Mouse (Mus musculus): ENCODE measurements at regions not wholly inside any gene's neighbourhood (a gene's known extent, or its start where the extent isn't known, plus 50 kb on each side); places are given as distances from the start of the nearest gene placed in this dataset.

DNA sequence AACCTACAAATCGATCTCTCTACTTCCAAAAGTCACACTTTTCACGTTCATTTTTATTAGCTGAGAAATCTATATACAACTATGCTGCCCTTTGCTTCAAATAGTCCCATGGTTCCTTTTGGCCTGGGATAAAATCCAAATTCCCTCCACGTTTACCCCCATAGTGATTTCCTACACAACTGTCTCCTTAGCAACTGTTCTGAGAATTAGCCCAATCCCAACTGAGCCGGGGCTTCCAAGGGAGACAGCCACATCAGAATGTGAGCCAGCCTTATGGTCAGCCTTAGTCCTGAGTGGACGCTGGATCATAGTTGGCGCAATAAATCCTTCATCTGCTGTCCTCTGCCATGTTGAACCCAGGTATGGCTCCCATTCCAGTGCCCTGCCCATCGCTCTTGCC lies 77.3 kb downstream of the Sox9 start:
- Histone ChIP-seq H3K4me1 (ENCODE audit: control insufficient read depth) (no peaks in the 10 kb centered on the region), H3K4me3 (replicated peaks) (no peak overlapping the region), H3K9me3 (ENCODE audit: control insufficient read depth, low read length) (peaks cover 47% of the 10 kb centered on the region), H3K36me3 (ENCODE audit: control insufficient read depth) (no peaks in the 10 kb centered on the region), H3K27me3 (ENCODE audit: control insufficient read depth) (no peaks in the 10 kb centered on the region)
- TF ChIP-seq GATA1 (IDR thresholded peaks at IDR 0.05; ENCODE audit: low read length) (no peak), TAL1 (IDR thresholded peaks at IDR 0.05; ENCODE audit: low read length) (no peak)

DNA sequence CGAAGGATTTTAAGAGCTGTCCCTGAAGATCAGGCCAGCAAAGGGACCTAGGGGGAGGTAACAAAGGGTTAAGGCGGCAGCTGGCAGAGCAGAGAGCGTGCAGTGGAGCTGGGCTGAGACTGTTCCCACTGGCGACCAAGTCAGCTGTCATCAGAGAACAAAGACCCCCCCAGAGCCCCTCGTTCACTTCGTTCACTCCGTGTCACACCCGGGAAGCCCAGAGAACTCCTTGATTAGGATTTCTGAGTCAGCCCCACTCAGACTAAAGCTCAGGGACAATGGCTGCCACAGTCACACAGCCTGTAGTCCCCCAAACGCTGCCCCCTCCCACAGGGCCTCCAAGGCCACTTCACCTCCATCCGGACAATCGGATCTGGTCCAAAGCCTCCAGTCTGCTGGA lies 78.8 kb downstream of the Sox9 start:
- TF ChIP-seq GATA1 (IDR thresholded peaks at IDR 0.05; ENCODE audit: low read length) (no peak), TAL1 (IDR thresholded peaks at IDR 0.05; ENCODE audit: low read length) (no peak)
- Histone ChIP-seq H3K27me3 (ENCODE audit: control insufficient read depth) (no peaks in the 10 kb centered on the region), H3K4me1 (ENCODE audit: control insufficient read depth) (no peaks in the 10 kb centered on the region), H3K36me3 (ENCODE audit: control insufficient read depth) (no peaks in the 10 kb centered on the region), H3K4me3 (replicated peaks) (no peak overlapping the region), H3K9me3 (ENCODE audit: control insufficient read depth, low read length) (peaks cover 44% of the 10 kb centered on the region)

DNA sequence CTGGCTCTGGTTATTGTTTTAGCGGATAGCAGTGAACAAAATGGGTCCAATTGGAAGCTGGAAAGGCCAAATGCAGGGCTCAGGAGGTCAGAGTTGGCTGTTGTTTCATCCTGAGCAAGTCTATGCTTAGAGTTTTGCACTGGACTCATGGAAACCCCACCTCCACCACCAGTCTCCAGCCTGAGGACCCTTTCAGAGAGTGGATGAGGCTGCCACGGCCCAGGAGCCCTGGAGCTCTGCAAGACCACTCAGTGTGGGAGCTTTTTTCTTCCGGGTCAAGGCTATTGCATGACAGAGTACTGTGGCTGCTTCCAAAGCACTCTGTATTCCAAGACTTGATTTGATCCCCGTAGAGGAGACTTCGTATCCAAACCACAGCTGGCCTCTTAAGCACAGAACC lies 79.2 kb downstream of the Sox9 start:
- Histone ChIP-seq H3K9me3 (ENCODE audit: control insufficient read depth, low read length) (peaks cover 42% of the 10 kb centered on the region), H3K4me3 (replicated peaks) (no peak overlapping the region), H3K36me3 (ENCODE audit: control insufficient read depth) (no peaks in the 10 kb centered on the region), H3K4me1 (ENCODE audit: control insufficient read depth) (no peaks in the 10 kb centered on the region), H3K27me3 (ENCODE audit: control insufficient read depth) (no peaks in the 10 kb centered on the region)
- no peak for TF ChIP-seq TAL1 (IDR thresholded peaks at IDR 0.05; ENCODE audit: low read length)
- TF ChIP-seq GATA1 (IDR thresholded peaks at IDR 0.05; ENCODE audit: low read length): no peak

DNA sequence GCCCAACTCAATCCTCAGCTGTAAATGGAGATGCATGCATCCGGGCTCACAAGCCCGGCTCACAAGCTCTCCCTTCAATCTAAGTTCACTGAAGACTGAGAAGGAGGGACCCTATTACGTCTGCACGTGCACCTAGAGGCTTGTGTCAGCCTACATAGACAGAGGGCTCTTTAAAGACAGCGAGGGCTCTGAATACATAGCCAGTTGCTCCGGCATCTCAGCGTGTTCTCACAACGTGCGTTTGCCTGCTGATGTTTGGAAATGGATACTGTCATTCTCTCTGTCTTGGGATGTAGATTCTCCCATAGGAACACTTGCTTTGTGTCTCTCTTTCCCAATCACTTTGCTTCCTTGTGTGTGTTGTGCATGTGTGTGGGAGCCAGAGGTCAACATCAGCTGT lies 83.8 kb downstream of the Sox9 start:
- Histone ChIP-seq H3K9me3 (ENCODE audit: control insufficient read depth, low read length) (peaks cover 7% of the 10 kb centered on the region), H3K4me1 (ENCODE audit: control insufficient read depth) (no peaks in the 10 kb centered on the region), H3K4me3 (replicated peaks) (no peak overlapping the region), H3K36me3 (ENCODE audit: control insufficient read depth) (no peaks in the 10 kb centered on the region), H3K27me3 (ENCODE audit: control insufficient read depth) (peaks cover 2% of the 10 kb centered on the region; the same call in 1 of the 2 replicates)
- TF ChIP-seq TAL1 (IDR thresholded peaks at IDR 0.05; ENCODE audit: low read length) (no peak), GATA1 (IDR thresholded peaks at IDR 0.05; ENCODE audit: low read length) (no peak)

DNA sequence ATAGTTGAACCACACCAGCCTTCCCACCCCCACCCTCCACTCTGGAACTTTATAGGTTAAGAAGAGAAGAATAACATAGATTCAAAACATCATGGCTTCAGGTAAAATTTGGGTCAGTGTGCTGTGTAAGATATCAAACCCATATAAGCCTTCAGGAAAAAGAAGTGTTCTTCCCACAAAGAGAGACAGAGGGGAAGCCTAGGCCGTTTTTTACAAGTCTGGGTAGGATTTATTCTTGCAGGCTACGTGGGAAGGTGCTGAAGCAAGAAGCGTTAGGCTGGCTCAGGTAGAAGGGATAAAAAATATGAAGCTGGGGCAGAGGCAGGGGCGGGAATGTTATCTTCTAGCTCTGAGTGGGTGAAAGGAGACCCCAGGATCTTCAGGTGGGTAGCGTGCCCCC lies 87.5 kb downstream of the Sox9 start:
- H3K4me1 ChIP-seq (ENCODE audit: control insufficient read depth): no peaks in the 10 kb centered on the region
- no peak overlapping the region for H3K4me3 ChIP-seq (replicated peaks)
- no peak for TF ChIP-seq GATA1 (IDR thresholded peaks at IDR 0.05; ENCODE audit: low read length)
- no peak for TF ChIP-seq TAL1 (IDR thresholded peaks at IDR 0.05; ENCODE audit: low read length)
- no peaks in the 10 kb centered on the region for H3K36me3 ChIP-seq (ENCODE audit: control insufficient read depth)
- H3K9me3 ChIP-seq (ENCODE audit: control insufficient read depth, low read length): peaks cover 10% of the 10 kb centered on the region
- H3K27me3 ChIP-seq (ENCODE audit: control insufficient read depth): peaks cover 2% of the 10 kb centered on the region; the same call in 1 of the 2 replicates

DNA sequence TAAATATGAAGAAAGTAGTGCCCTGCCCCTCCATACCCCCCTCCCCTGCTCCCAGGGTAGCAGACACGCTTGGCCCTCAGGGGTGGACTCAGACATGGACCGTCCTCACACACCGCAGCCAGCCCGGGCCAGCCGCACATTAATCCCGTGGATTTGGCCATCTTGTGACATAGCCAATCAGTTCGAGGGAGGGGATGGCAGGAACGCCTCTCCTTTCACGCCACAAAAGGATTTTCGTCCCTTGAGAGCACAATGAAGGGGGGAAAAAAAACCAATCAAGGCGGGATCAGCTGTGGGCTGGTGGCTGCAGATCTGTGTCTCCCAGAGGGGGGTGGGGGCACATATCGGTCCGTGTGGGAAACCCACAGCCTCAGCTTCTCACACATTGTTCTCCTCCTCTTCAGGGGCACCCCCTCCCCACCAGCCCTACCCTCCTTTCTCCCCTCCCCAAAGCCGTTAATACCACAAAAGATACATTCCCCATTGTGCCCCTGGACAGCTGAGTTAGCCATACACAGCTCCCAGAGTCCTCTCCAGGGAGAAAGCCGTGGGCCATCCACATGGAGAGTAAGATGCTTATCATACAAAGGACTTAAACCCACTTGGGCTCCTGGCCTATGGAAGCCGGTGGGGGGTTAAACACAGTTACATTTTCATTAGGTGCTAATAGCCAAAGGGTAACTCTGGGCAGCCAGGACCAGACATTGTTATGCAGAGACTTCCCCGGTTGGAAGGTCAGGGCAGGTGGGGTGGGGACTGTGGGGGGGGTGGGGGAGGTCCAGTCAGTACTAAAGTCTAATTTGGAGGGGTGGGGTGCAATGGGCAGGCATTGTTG lies 88.4 kb downstream of the Sox9 start:
- H3K4me3 ChIP-seq (replicated peaks): no peak overlapping the region
- no peak for TF ChIP-seq GATA1 (IDR thresholded peaks at IDR 0.05; ENCODE audit: low read length)
- TF ChIP-seq TAL1 (IDR thresholded peaks at IDR 0.05; ENCODE audit: low read length): no peak

DNA sequence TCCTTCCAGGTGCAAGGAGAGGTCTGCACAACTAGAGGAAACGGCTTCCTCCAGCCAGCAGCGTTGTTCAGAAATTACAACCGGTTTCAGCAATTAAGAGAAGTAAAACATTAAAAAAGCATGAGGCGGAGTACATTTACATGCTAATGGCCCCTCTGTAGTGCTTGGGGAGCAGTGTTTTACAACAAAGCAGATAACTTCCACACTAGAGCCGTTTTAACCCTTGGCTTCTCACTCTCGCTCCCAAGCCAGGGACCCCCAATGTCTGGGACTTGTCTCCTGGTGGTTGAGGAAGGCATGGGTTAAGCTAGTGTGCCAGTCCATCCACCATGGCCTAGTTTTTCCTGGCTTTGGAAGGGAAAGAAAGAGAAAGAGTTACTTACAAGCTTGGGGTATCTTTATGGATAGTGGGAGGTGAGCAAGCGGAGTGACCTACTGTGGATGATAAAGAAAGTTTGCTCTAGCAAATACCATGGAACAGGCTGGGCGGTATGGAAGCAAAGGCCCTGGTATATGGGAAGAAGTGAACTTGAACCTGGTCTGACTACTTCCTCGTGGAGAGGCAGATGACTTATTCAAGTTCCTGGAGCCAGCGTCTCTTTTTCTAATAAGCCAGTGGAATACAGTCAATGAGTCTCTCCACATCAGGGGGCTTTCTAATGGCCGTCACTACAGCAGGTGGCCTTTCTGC lies 90.8 kb downstream of the Sox9 start:
- H3K27me3 ChIP-seq (ENCODE audit: control insufficient read depth): peaks cover 2% of the 10 kb centered on the region; the same call in 1 of the 2 replicates
- H3K9me3 ChIP-seq (ENCODE audit: control insufficient read depth, low read length): peaks cover 12% of the 10 kb centered on the region; the same call in 1 of the 2 replicates
- no peaks in the 10 kb centered on the region for H3K4me1 ChIP-seq (ENCODE audit: control insufficient read depth)
- TF ChIP-seq TAL1 (IDR thresholded peaks at IDR 0.05; ENCODE audit: low read length) (no peak), GATA1 (IDR thresholded peaks at IDR 0.05; ENCODE audit: low read length) (no peak)
- H3K36me3 ChIP-seq (ENCODE audit: control insufficient read depth): no peaks in the 10 kb centered on the region
- no peak overlapping the region for H3K4me3 ChIP-seq (replicated peaks)

More for the DNA sequence above, 88.4 kb downstream of the Sox9 start:
- Histone ChIP-seq H3K4me1 (ENCODE audit: control insufficient read depth) (no peaks in the 10 kb centered on the region), H3K27me3 (ENCODE audit: control insufficient read depth) (peaks cover 2% of the 10 kb centered on the region; the same call in 1 of the 2 replicates), H3K36me3 (ENCODE audit: control insufficient read depth) (no peaks in the 10 kb centered on the region), H3K9me3 (ENCODE audit: control insufficient read depth, low read length) (peaks cover 7% of the 10 kb centered on the region)

DNA sequence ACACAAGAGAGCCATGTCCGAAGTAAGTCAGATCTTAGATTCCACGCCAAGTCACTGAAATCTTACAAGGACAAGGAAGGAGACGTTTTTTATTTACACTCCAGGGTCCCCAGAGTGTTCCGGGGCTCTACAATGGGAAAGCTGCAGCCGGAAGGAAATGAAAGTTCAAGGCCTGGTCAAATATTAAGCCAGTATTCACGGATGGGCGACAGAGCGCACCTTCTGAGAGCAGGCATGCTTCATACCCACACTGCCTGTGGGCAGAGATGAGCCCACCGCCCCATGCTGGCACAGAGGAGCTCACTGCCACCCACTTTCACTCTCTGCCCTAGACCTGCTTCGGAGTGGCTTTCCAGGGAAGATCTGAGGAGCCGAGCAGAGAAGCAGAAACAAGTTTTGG lies 92.2 kb downstream of the Sox9 start:
- TF ChIP-seq GATA1 (IDR thresholded peaks at IDR 0.05; ENCODE audit: low read length) (no peak), TAL1 (IDR thresholded peaks at IDR 0.05; ENCODE audit: low read length) (no peak)
- H3K9me3 ChIP-seq (ENCODE audit: control insufficient read depth, low read length): peaks cover 12% of the 10 kb centered on the region; the same call in 1 of the 2 replicates
- no peaks in the 10 kb centered on the region for H3K4me1 ChIP-seq (ENCODE audit: control insufficient read depth)
- H3K27me3 ChIP-seq (ENCODE audit: control insufficient read depth): peaks cover 2% of the 10 kb centered on the region; the same call in 1 of the 2 replicates
- H3K4me3 ChIP-seq (replicated peaks): no peak overlapping the region
- no peaks in the 10 kb centered on the region for H3K36me3 ChIP-seq (ENCODE audit: control insufficient read depth)

DNA sequence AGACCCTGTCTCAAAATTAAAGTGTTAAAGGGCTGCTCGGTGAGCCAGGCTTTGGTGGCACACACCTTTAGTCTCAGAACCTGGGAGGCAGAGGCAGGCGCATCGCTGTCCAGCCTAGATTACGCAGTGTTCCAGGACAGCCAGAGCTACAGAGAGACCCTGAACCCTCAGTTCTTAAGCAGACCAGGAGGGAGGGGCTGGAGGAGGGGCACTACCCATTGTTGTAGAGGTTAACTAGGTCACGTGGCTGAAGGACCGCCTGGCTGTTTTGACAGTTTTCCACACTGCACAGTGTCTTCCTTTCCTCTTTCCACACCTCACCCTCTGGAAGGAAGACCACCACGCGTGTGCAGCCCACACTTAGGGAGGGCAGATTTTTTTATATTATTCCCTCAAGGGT lies 94.2 kb downstream of the Sox9 start:
- Histone ChIP-seq H3K27me3 (ENCODE audit: control insufficient read depth) (no peaks in the 10 kb centered on the region), H3K4me1 (ENCODE audit: control insufficient read depth) (no peaks in the 10 kb centered on the region), H3K4me3 (replicated peaks) (no peak overlapping the region), H3K36me3 (ENCODE audit: control insufficient read depth) (no peaks in the 10 kb centered on the region), H3K9me3 (ENCODE audit: control insufficient read depth, low read length) (peaks cover 12% of the 10 kb centered on the region; the same call in 1 of the 2 replicates)
- TF ChIP-seq GATA1 (IDR thresholded peaks at IDR 0.05; ENCODE audit: low read length) (no peak), TAL1 (IDR thresholded peaks at IDR 0.05; ENCODE audit: low read length) (no peak)

Data from erythroblast, embryonic 14.5 days (primary cell).